Mouse (Mus musculus): ENCODE data around the gene Hmgb1.

The Hmgb1 gene

DNA sequence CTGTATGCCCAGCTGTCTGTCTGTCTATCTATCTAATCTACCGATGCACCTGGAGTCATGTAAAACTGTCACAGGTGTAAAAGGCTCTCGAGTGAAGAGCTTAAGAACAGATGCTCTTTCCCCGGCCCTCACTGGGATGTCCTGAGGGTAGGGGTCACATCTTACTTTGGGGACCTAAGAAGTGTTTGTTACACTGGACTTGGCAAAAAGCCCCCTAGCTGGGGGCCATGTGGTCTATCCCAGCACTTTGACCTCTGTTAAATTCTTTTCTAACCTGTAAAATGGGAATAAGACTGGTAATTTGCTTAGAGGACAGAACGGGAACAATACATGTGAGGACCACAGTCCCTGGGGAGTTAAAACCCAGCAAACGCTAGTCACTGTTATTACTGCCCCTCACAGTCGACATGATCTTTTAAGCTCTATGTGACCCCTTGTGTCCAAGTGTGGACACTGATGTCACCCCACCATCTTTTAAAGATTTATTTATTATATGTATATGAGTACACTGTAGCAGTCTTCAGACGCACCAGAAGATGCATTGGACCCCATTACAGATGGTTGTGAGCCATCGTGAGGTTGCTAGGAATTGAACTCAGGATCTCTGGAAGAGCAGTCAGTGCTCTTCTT lies 80.1 kb downstream of the Hmgb1 start:
- DNase-seq (ENCODE audit: low spot score) = no peak

- no peak for DNase-seq (ENCODE audit: low spot score)
Measured at GRCm38 (mm10) chr5:149101869-149102268, 82.4 kb downstream of the Hmgb1 start.

DNA sequence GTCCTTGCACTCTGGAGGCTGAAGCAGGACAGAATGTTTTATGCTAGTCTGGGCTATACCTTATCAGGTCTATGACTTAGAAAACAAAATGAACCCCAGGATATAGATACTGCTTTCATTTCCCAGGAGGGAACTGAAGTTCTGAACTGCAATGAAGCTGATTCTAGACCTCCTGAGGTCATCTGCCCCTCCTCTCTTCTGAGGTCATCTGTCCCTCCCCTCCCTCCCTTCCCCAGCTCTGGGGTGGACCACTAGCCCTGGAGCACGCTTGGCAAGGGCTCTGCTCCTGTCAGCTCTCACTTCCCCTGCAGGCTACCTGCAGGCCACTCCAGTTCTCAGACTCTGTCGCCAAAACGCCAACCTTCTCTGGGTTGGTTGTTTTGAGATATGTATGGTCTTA lies 84.2 kb downstream of the Hmgb1 start:
- DNase-seq (ENCODE audit: low spot score) = no peak

GRCm38 (mm10) chr5:149099009-149099408 lies 85.3 kb downstream of the Hmgb1 start:
- DNase-seq (ENCODE audit: low spot score) = no peak

DNA sequence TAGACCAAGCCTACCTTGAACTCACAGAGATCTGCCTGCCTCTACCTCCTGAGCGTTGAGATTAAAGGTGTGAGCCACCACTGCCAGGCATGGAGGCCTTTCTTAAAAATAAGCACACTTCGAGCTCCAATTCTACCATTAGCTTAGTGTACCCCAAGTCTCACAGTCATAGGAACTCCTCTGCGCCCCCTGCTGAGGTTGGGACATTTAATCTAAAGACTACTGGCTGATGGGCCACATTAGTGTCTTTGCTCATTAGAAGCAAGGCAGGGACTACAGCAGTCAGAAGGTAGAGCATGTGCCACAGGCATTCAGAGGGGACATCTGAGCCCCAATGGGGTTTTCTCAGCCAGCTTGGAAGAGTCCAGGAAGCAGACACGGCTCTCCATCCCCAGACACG lies 86.4 kb downstream of the Hmgb1 start:
- DNase-seq (ENCODE audit: low spot score) = no peak

DNA sequence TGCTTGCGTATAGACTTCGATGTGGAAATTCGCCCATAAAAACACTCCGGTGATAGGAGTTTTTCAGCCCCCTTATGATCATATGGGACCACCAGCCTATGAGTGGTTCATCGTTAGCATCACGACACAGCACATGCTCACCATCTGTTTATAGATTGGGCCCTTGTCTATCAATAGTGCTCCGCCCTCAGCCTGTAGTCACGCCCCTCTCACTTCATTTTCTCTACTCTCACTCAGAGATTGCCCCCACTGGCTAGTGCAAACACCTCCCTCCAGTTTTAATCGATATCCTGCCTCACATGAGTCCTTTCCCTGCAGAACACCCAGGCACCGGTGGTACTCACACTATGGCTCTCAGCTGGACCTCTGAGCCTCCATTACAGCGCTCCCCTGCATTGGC lies 88.0 kb downstream of the Hmgb1 start:
- DNase-seq (ENCODE audit: low spot score) = no peak

- no peak for DNase-seq (ENCODE audit: low spot score)
Measured at GRCm38 (mm10) chr5:149092926-149093325, 91.4 kb downstream of the Hmgb1 start.

GRCm38 (mm10) chr5:149092526-149092925 lies 91.8 kb downstream of the Hmgb1 start:
- no peak for DNase-seq (ENCODE audit: low spot score)

DNA sequence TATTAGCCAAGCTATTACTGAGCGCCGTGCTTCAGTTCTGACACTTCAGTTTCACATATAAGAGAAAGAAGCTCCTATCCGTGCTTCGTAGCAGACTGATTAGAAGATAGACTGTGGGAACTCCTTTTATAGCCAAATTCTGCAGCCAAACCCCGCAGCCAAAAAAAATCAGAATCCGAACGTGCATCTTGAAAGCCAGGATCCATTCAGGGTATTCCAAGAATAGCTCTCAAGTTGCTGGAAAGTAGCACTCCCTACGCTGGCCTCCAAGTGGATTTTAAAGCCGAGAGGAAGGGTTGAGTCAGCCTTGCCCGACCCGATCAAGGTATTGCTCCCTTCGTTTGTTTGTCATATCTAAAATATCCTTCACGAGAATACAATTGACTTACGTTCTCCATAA lies 93.0 kb downstream of the Hmgb1 start:
- DNase-seq (ENCODE audit: low spot score) = no peak

DNA sequence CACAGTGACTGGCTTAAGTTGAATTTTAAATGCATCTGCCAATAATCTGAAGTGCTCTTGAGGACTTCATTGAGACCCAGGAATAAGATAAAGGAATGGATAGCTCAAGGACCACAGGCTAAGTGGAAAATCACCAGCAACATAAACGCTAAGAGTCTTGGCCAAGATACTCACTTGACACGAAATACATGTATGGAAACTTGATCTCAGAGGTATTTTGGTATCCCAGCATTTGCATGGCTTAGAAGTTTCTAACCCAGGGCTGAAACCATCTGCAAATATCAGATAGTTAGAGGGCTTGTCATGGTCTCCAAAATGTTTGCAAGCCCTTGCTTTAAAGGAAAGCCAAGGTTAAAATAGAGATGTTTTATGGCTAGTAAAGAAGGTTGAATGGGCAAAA lies 94.4 kb downstream of the Hmgb1 start:
- no peak for DNase-seq (ENCODE audit: low spot score)

GRCm38 (mm10) chr5:149089456-149089855 lies 94.8 kb downstream of the Hmgb1 start:
- no peak for DNase-seq (ENCODE audit: low spot score)

- DNase-seq (ENCODE audit: low spot score) = no peak
Measured at GRCm38 (mm10) chr5:149088891-149089290, 95.4 kb downstream of the Hmgb1 start.

GRCm38 (mm10) chr5:149088149-149088548 lies 96.1 kb downstream of the Hmgb1 start:
- no peak for DNase-seq (ENCODE audit: low spot score)

GRCm38 (mm10) chr5:149086382-149087244 lies 97.7 kb downstream of the Hmgb1 start:
- no peak for DNase-seq (ENCODE audit: low spot score)

GRCm38 (mm10) chr5:149080466-149080865 lies 103.8 kb downstream of the Hmgb1 start:
- DNase-seq (ENCODE audit: low spot score) = no peak

GRCm38 (mm10) chr5:149079758-149080150 lies 104.5 kb downstream of the Hmgb1 start:
- no peak for DNase-seq (ENCODE audit: low spot score)

GRCm38 (mm10) chr5:149079018-149079757 lies 105.1 kb downstream of the Hmgb1 start:
- DNase-seq (ENCODE audit: low spot score) = no peak

DNA sequence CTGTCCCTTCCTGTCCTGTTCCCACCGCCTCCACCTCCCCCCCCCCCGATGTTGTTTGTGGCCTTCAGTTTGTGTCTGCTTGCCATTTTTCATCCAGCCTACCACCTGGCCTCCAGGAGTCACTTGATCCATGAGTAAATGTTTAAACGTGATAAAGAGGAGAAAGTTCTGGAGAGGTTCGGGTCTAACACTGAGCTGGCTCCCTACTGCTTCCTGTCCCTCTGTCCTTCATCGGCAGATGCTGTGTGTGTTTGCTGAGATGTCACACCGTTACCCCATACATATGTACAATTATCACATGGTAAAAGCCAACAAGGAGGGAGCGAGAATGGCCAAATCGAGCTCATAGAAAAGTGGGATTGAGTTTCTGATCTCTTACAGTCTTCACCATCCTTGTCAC lies 107.2 kb downstream of the Hmgb1 start:
- no peak for DNase-seq (ENCODE audit: low spot score)

- DNase-seq (ENCODE audit: low spot score) = peak; percentile 33
Measured at GRCm38 (mm10) chr5:149071546-149071945, 112.7 kb downstream of the Hmgb1 start.

- no peak for DNase-seq (ENCODE audit: low spot score)
Measured at GRCm38 (mm10) chr5:149068745-149069144, 115.5 kb downstream of the Hmgb1 start.

GRCm38 (mm10) chr5:149068247-149068740 lies 116.0 kb downstream of the Hmgb1 start:
- DNase-seq (ENCODE audit: low spot score) = peak; percentile 26

GRCm38 (mm10) chr5:149067501-149067961 lies 116.8 kb downstream of the Hmgb1 start:
- DNase-seq (ENCODE audit: low spot score) = no peak

- peak; percentile 38 for DNase-seq (ENCODE audit: low spot score)
Measured at GRCm38 (mm10) chr5:149062833-149063232, 121.5 kb downstream of the Hmgb1 start.
